Mouse (Mus musculus) hindbrain, postnatal 0 days (tissue): ENCODE data around the gene Cacna2d3. TPM values are rescaled to one million over a fixed set of nuclear protein-coding genes. Genes with fewer than 3 reads are reported as not detected.

ENCODE experiments used
- ATAC-seq: fragments of 200-750 bp; cut with Nextera tagmentation; 2 replicates; pipeline ENCODE4 v1.8.0; 2017; ENCODE audit warnings: mild to moderate bottlenecking, moderate TSS enrichment, moderate library complexity
- DNase-seq: peaks from one replicate; pipeline ENCODE4 v3.0.0-alpha.2; 2015; ENCODE audit warnings: low spot score
- H3K27ac ChIP-seq: fragments of 300-500 bp; sonication (generic); 2 replicates; pipeline ENCODE4 v1.5.1; 2014; ENCODE audit warnings: mild to moderate bottlenecking
- H3K27me3 ChIP-seq: fragments of 300-500 bp; sonication (generic); 2 replicates; pipeline ENCODE4 v1.6.1; 2014; ENCODE audit warnings: low read length, mixed read lengths; ENCODE audit not compliant: insufficient read depth
- H3K36me3 ChIP-seq: fragments of 300-500 bp; sonication (generic); 2 replicates; pipeline ENCODE4 v1.6.1; 2014; ENCODE audit warnings: low read length, mixed read lengths; ENCODE audit not compliant: insufficient read depth
- H3K4me1 ChIP-seq: fragments of 300-500 bp; sonication (generic); 2 replicates; pipeline ENCODE4 v1.6.1; 2014; ENCODE audit warnings: antibody characterized with exemption, low read length, mixed read lengths; ENCODE audit not compliant: insufficient read depth
- H3K4me2 ChIP-seq: fragments of 300-500 bp; sonication (generic); 2 replicates; pipeline ENCODE4 v1.6.1; 2014; ENCODE audit warnings: low read depth, mild to moderate bottlenecking, low read length, moderate library complexity, mixed read lengths
- H3K4me3 ChIP-seq: fragments of 300-500 bp; sonication (generic); 2 replicates; pipeline ENCODE4 v1.5.1; 2014; ENCODE audit warnings: low read length
- H3K9ac ChIP-seq: fragments of 300-500 bp; sonication (generic); replicated peaks from 2 replicates; pipeline ENCODE4 v1.6.1; 2014; ENCODE audit warnings: mild to moderate bottlenecking, low read length, moderate library complexity, mixed read lengths
- H3K9me3 ChIP-seq: fragments of 300-500 bp; sonication (generic); 2 replicates; pipeline ENCODE4 v1.6.1; 2016; ENCODE audit warnings: low read length, mixed read lengths
- CTCF ChIP-seq: IDR thresholded peaks from 2 replicates; pipeline ENCODE4 v1.5.1; 2016; ENCODE audit warnings: antibody characterized with exemption, control low read depth, low read depth
- WGBS: fragments of 180-500 bp; shearing (Covaris S2); extraction: QIAGEN DNeasy Blood & Tissue Kit; methylation state at CpG from one replicate; pipeline ENCODE4 v1.1.7; 2014; 5-methylcytosine and 5-hydroxymethylcytosine counted together
- polyA plus RNA-seq: library from polyadenylated mRNA; unstranded; fragments of >200 nt; fragmentation: Nextera tagmentation; extraction: Ambion mirVana; gene quantifications from 2 replicates; pipeline ENCODE4 v1.2.1, GENCODE M21; 2015
- total RNA-seq: library from RNA; depleted of rRNA; stranded (reverse); fragments of >200 nt; gene quantifications from 2 replicates; pipeline ENCODE4 v1.2.3, GENCODE M21; 2014

Gene Cacna2d3
- total and polyA plus RNA-seq, 2 experiments from 2014 or later, result 37.6 to 39.0 TPM

- no peak overlapping the region for H3K9ac ChIP-seq
- H3K4me1 ChIP-seq, result no peaks in the 10 kb centered on the region
- DNase-seq (no peak), ATAC-seq (no peak)
- H3K36me3 ChIP-seq, result no peaks in the 10 kb centered on the region
- H3K27me3 ChIP-seq, result no peaks in the 10 kb centered on the region
- H3K27ac ChIP-seq, result no peak overlapping the region
- TF ChIP-seq CTCF, result no peak
- no peaks in the 10 kb centered on the region for H3K9me3 ChIP-seq
- no peak overlapping the region for H3K4me2 ChIP-seq
- H3K4me3 ChIP-seq, result no peak overlapping the region
- WGBS, result 96% methylated on average over 1 of the region's 1 CpGs
Measured at GRCm38 (mm10) chr14:29260621-29261020, 461.0 kb downstream of the Cacna2d3 start.

GRCm38 (mm10) chr14:29243516-29243915 is 478.1 kb downstream of the Cacna2d3 start:
- no peak overlapping the region for H3K9ac ChIP-seq
- DNase-seq (peak; percentile 57), ATAC-seq (no peak)
- H3K4me1 ChIP-seq, result no peaks in the 10 kb centered on the region
- H3K27me3 ChIP-seq, result no peaks in the 10 kb centered on the region
- H3K27ac ChIP-seq, result no peak overlapping the region
- H3K9me3 ChIP-seq, result no peaks in the 10 kb centered on the region
- H3K4me3 ChIP-seq, result no peak overlapping the region
- H3K4me2 ChIP-seq, result no peak overlapping the region
- WGBS, result 22% methylated on average over 2 of the region's 2 CpGs
- no peak for TF ChIP-seq CTCF
- H3K36me3 ChIP-seq, result no peaks in the 10 kb centered on the region

GRCm38 (mm10) chr14:29238446-29238845 is 483.2 kb downstream of the Cacna2d3 start:
- H3K36me3 ChIP-seq, result no peaks in the 10 kb centered on the region
- no peak for TF ChIP-seq CTCF
- ATAC-seq, result no peak
- H3K4me3 ChIP-seq, result no peak overlapping the region
- no peaks in the 10 kb centered on the region for H3K4me1 ChIP-seq
- H3K27me3 ChIP-seq, result no peaks in the 10 kb centered on the region
- no peak overlapping the region for H3K9ac ChIP-seq
- no peak overlapping the region for H3K4me2 ChIP-seq
- DNase-seq, result no peak
- no peaks in the 10 kb centered on the region for H3K9me3 ChIP-seq
- H3K27ac ChIP-seq, result no peak overlapping the region
- WGBS, result 81% methylated on average over 3 of the region's 3 CpGs

GRCm38 (mm10) chr14:29228976-29229716 is 492.5 kb downstream of the Cacna2d3 start:
- 13% methylated on average over 19 of the region's 19 CpGs for WGBS
- H3K27ac ChIP-seq, result peak overlapping the region; percentile 63; the same call in 1 of the 2 replicates
- no peak for ATAC-seq
- no peak overlapping the region for H3K9ac ChIP-seq
- H3K4me1 ChIP-seq, result 0 out of 2 replicates have a peak, but pooled peaks cover 5% of the 10 kb centered on the region
- H3K27me3 ChIP-seq, result no peaks in the 10 kb centered on the region
- no peaks in the 10 kb centered on the region for H3K9me3 ChIP-seq
- no peaks in the 10 kb centered on the region for H3K36me3 ChIP-seq
- TF ChIP-seq CTCF, result no peak
- H3K4me2 ChIP-seq, result peak overlapping the region; percentile 33
- H3K4me3 ChIP-seq, result no peak overlapping the region
- DNase-seq, result peak; percentile 38

- no peaks in the 10 kb centered on the region for H3K36me3 ChIP-seq
- H3K9me3 ChIP-seq, result no peaks in the 10 kb centered on the region
- H3K27me3 ChIP-seq, result no peaks in the 10 kb centered on the region
- no peak overlapping the region for H3K4me3 ChIP-seq
- ATAC-seq (no peak), DNase-seq (no peak)
- 0 out of 2 replicates have a peak, but pooled peaks cover 5% of the 10 kb centered on the region for H3K4me1 ChIP-seq
- no peak overlapping the region for H3K4me2 ChIP-seq
- H3K27ac ChIP-seq, result 0 out of 2 replicates have a peak overlapping the region, but pooled peaks have one; percentile 63
- no peak overlapping the region for H3K9ac ChIP-seq
- no peak for TF ChIP-seq CTCF
Measured at GRCm38 (mm10) chr14:29228471-29228870, 493.2 kb downstream of the Cacna2d3 start.

GRCm38 (mm10) chr14:29227959-29228358 is 493.7 kb downstream of the Cacna2d3 start:
- H3K27ac ChIP-seq, result no peak overlapping the region
- no peak overlapping the region for H3K9ac ChIP-seq
- no peak for DNase-seq

GRCm38 (mm10) chr14:29225754-29226365 is 495.8 kb downstream of the Cacna2d3 start:
- Histone ChIP-seq H3K4me3 (no peak overlapping the region), H3K36me3 (no peaks in the 10 kb centered on the region), H3K4me2 (no peak overlapping the region), H3K27me3 (no peaks in the 10 kb centered on the region), H3K9me3 (no peaks in the 10 kb centered on the region), H3K4me1 (peaks cover 5% of the 10 kb centered on the region; the same call in 1 of the 2 replicates), H3K9ac (no peak overlapping the region), H3K27ac (no peak overlapping the region)
- WGBS, result 17% methylated on average over 2 of the region's 2 CpGs
- peak; percentile 35 for DNase-seq
- no peak for ATAC-seq
- TF ChIP-seq CTCF, result no peak

More at GRCm38 (mm10) chr14:29227959-29228358, 493.7 kb downstream of the Cacna2d3 start:
- Histone ChIP-seq H3K9me3 (no peaks in the 10 kb centered on the region), H3K4me2 (no peak overlapping the region), H3K4me1 (0 out of 2 replicates have a peak, but pooled peaks cover 5% of the 10 kb centered on the region), H3K36me3 (no peaks in the 10 kb centered on the region), H3K27me3 (no peaks in the 10 kb centered on the region), H3K4me3 (no peak overlapping the region)
- WGBS, result 84% methylated on average over 2 of the region's 2 CpGs
- ATAC-seq, result no peak
- no peak for TF ChIP-seq CTCF
